Mouse (Mus musculus): ENCODE measurements around the gene Has1.

Has1 gene

DNA sequence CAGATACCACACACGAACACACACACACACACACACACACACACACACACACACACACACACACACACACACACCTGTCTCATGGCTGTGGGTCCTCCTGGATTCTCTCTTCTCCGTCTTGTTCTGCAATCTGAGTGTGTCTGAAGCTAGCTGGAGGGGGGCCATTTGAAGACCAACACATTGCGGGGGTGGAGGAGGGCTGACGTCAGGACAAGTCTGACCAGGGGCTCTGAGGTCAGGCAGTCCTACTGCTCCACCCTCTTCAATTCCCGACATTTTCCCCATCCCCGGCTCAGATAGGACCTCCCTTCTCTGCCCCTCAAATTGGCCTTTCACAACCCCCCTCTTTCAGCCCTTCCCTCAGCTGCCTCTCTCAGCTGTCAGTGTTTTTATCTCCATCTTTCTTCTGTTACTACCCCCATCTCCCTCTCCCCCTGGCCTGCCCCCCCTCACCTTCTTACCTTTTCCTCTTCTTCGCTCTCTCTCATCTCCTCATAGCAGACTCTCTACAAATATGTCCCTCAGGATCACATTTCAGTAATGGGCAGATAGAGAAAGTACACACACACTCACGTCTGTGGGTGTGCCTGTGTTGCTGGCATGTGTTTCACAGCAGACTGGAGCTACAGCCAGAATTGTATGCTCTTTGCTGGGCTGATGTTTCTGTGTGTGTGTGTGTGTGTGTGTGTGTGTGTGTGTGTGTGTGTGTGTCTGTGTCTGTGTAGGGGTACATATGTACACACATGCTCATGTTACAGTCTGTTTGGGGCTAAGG, at the start of gene Has1:
Has1 (minus strand) TSS at position 142 of the 775 bp plus-strand sequence.
- DNase-seq (ENCODE audit: low spot score), result no peak

DNA sequence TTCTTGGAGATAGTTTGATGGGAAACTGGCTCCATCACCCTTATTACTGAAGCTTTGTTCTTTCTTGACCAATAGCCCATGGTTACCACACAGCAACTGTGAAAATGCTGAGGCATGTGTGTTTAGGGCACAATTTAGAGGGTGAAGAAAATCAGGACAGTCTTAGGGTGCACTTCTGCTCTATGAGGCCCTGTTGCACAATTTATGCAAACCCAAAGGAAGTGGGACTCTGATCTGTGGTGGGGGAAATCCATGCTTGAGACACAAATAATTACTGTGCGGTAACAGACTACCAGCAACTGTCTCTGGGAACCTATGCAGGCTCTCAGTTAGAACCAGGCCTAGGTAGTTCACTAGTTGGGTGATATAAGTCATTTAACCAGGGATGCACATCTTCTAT, 45.8 kb upstream of the Has1 start:
- DNase-seq (ENCODE audit: low spot score), result no peak

DNA sequence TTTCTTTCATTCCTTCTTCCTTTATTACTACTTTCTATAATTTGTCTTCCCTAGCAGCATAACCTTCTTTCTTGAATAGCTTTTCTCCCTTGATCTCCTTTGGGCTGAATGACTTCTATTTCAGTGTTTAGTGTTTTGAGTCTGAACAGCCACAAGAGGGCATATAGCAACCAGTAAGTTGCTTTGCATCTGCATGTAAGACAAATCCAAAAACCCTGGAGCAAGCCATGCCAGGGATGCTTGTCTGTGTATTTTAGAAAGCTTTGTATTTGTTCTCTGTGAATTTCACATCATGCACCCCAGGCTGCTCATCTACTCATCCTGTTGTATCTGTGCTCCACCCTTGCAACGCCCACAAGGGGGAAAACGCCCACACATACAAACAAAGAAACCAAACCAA, 44.3 kb upstream of the Has1 start:
- DNase-seq (ENCODE audit: low spot score), result no peak

- peak; percentile 23 for DNase-seq (ENCODE audit: low spot score)
Observed at GRCm38 (mm10) chr17:17896039-17896438, 41.0 kb upstream of the Has1 start.

- DNase-seq (ENCODE audit: low spot score), result no peak
Observed at GRCm38 (mm10) chr17:17889732-17890425, 34.9 kb upstream of the Has1 start.

DNA sequence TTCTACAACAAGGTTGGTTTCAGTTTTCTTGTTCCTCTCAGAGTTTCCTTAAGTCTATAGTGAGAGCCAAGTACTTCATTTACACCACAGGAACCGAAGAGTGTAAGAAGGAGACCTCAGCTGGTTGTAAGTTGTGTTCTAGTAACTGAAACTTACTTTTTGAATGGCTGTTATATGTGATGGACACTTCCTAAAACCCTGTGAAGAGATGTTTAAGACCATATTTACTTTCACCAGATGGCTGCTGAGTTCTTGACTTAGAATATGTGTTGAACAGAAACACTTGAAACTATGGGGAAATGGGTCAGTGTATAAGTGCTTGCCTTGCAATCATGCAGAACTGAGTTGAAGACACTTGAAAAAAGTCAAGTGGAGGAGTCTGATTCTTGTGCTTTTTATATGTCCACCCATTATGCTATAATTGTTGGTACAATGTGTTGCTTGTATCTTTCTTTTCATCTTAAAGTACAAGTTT, 32.8 kb upstream of the Has1 start, which contains the start of the genes Fpr2 and Fpr3:
Fpr2 (plus strand) TSS at position 51 of the 475 bp plus-strand sequence.
Fpr3 (plus strand) TSS at position 79 of the 475 bp plus-strand sequence.
- DNase-seq (ENCODE audit: low spot score), result no peak

DNA sequence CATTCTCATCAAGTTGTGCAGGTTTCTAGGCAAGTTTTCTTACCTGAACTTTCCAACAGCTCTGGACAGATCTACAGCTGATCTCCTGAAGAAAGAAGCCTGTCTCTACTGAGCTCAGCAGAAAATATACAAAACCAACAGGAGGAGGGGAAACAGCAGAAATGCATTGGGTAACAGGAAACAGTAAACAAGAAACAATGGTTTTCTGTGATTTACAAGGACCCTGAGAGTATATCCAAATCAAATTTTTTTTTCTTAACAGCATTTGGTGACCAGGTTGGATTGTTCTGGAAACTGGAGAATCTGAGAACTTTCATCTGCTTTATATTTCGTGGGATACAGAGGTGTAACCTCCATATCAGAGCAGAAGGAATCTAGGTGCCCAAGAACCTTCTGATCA, 28.8 kb upstream of the Has1 start, which contains the start of gene Fpr1:
Fpr1 (minus strand) TSS at position 101 of the 400 bp plus-strand sequence.
- DNase-seq (ENCODE audit: low spot score), result no peak

GRCm38 (mm10) chr17:17882672-17883071, 27.7 kb upstream of the Has1 start:
- no peak for DNase-seq (ENCODE audit: low spot score)

GRCm38 (mm10) chr17:17879347-17879746, 24.3 kb upstream of the Has1 start:
- no peak for DNase-seq (ENCODE audit: low spot score)

GRCm38 (mm10) chr17:17871697-17872096, 16.7 kb upstream of the Has1 start:
- no peak for DNase-seq (ENCODE audit: low spot score)

- no peak for DNase-seq (ENCODE audit: low spot score)
Observed at GRCm38 (mm10) chr17:17870892-17871550, 16.0 kb upstream of the Has1 start.

GRCm38 (mm10) chr17:17866801-17867469, 11.9 kb upstream of the Has1 start:
- no peak for DNase-seq (ENCODE audit: low spot score)

- no peak for DNase-seq (ENCODE audit: low spot score)
Observed at GRCm38 (mm10) chr17:17865168-17865567, 10.2 kb upstream of the Has1 start.

DNA sequence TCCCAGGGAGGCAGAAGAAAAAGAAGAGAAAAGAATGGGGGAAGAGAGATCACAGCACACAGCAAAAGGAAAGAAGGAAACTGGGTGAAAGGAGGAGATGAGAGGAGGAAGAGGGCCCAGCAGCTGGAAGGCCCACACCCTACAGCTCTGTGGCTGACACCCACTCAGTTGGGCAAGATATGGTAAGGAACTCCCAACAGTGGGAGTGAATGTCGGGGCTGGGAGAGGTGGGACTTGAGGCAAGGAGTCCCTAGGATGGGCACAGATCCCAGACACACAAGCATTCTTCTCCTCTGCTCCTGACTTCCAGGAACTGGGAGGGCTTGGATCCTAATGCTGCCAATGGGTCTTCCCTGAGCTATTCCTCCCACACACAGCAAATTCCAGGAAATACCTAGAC, 7.4 kb upstream of the Has1 start:
- no peak for DNase-seq (ENCODE audit: low spot score)

GRCm38 (mm10) chr17:17860110-17860509, 5.1 kb upstream of the Has1 start:
- no peak for DNase-seq (ENCODE audit: low spot score)

- DNase-seq (ENCODE audit: low spot score), result no peak
Observed at GRCm38 (mm10) chr17:17857446-17857845, 2.4 kb upstream of the Has1 start.

DNA sequence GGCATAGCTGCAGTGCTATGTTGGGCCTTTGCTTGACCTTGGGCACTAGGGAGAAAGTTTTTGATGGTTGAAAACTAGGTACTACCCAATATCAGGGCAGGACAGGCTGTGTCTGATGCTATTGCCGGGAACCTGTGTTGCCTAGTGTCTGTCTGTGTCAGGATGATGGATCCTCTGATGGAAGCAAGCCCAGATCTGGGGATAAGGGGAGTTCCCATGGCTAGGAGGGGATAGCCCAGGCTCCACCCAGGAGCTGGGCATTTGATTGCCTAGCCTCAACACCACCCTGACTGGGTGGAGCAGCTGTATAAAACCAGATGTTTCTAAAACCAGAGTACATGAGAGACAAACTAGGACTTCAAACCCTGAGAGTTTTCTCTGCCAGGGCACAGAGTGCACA, 1.6 kb upstream of the Has1 start:
- no peak for DNase-seq (ENCODE audit: low spot score)

- DNase-seq (ENCODE audit: low spot score), result no peak
Observed at GRCm38 (mm10) chr17:17849906-17850712, 4.9 kb downstream of the Has1 start.

DNA sequence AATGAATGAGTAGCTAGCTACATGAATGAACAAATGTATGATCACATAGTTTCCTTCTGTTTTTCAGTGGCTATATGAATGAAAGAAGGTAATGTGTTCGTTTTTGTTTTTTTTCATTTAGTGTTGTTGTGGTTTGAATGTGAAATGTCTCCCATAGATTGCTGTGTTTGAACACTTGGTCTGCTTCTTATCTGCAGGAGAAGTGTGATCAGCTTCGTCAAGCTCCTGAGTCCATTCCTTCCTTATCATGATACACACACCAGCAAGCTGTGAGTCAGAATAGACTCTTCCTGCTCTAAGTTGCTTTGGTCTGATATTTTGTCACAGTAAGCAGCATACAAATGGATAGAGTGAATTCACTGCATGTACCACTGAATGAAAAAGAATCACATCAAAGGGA, 6.0 kb downstream of the Has1 start:
- no peak for DNase-seq (ENCODE audit: low spot score)

GRCm38 (mm10) chr17:17845187-17846027, 9.6 kb downstream of the Has1 start:
- no peak for DNase-seq (ENCODE audit: low spot score)

Data from T-cell, adult 2 months (primary cell).